Mouse (Mus musculus) forelimb bud, embryonic 11.5 days (tissue): ENCODE results near the gene Gnas.
"Not testable (repeated sequence)": the region's sequence is repeated elsewhere in the genome, so short reads cannot be mapped to it uniquely, and the experiment has no call there.

Experiments
- DNase-seq: peaks from one replicate; pipeline ENCODE4 v3.0.0-alpha.2; 2012; ENCODE audit warnings: low read depth, low spot score

Gnas gene

DNA sequence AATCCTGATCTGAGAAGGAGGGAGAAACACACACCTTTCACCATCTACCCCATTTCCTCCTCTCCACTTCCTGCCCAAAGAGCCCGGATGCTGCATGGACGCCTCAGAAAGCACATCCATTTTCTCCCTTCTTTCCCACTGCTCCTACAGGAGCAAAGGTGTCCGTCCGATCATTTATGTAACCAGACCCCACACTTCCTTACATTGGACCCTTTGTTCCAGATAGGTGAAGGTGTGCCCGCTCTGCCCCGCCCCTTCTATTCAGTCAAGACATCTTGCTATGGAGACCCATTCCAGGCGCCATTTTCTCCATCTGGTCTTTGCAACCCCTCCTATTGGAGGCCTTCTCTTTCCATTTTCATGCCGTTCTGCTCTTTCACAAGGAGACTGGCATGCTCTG, 10.3 kb downstream of the Gnas start:
- DNase-seq: peak; percentile 43

DNA sequence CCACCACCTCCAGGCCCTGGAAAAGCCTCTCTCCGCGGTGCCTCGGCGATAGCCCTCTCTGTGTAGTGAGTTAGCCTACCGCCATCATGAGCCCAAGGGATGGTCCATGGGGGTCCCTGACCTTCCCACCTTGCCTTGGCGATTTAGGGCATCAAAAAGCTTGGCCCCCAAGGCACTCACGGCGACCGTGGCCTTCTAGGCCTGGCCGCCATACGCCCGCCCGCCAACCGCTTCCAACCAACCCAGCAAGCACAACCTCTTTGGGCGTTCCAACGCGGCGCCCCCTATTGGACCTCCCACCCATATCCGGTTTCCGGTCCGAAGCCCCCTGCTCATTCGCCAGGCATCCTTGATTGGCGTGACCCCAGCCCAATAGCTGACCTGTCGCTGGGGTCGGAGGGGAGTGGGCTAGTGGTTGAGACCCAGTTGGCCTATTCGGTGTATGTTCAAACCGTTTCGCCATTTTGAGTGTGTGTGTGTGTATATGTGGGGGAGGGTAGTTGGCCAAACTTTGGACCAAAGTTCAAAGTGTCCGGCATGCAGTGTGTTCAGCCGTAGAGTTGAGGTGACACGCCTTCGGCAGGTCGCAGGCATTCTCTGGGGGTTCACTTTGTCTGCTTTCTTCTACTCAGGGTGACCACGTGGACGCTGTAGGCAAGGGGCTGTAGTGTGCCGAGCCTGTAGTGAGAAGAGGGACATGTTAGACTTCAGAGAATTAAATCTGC, 11.2 kb downstream of the Gnas start:
- DNase-seq: peak; percentile 95

DNA sequence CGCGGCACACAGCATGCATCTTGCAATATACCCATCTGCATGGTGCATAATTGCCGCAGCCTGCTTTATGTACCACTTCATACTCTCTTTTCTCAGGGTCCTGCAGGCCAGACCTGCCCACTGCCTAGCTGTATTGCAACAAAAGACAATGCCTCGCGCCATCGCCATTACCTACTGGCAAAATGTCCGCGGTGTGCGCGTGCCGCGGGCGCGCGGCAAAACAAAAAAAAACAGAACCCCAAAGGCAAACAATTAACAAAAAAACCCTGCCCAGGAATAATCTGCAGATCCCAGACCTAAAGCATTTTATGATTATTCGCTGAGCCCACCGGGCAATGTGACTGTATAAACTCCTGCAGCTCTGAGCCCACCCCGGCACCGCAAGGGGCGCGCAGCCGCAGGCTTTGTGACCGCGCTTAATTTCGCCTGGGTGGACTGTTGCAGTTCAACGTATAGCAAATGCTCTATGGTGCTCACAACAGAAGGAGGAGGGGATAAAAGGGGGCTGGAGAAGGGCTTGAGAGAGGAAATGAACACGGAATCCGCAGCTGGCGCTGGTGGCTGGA, 11.9 kb downstream of the Gnas start:
- DNase-seq: peak; percentile 49

DNA sequence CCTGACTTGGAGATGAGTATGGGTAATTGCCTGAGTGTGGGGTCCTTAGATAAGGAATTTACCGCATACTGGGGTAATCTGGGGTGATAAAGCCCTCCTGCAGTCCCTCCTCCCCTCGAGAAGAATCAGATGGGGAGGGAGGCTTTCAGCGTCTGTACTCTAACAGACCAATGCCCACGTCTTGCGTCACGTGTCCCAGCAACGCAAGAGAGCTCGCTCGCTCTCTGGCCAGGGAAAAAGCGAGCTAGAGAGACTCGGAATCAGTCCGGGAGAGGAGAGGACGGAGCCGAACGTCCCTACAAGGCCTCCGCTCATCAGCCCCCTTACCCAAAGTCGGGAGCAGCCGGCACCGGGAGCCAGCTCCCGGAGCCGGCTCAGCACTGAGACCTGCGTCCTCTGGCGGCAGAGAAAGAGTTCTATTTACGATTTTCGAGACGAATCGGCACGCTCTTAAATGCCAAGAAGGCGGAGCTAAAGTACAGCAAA, 13.0 kb downstream of the Gnas start:
- DNase-seq: peak; percentile 60

DNA sequence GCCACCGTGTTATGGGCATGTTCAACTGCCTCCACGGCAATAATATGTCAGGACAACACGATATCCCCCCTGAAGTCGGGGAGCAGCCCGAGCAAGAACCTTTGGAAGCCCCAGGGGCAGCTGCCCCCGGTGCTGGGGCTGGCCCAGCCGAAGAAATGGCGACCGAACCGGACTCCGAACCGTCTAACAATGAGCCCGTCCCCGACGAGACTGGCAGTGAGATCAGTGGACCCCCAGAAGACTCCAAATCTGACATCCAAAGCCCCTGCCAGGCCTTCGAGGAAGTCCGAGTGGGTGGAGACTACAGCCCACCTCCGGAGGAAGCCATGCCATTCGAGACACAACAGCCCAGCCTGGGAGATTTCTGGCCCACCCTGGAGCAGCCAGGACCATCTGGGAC, 13.7 kb downstream of the Gnas start:
- no peak for DNase-seq

DNA sequence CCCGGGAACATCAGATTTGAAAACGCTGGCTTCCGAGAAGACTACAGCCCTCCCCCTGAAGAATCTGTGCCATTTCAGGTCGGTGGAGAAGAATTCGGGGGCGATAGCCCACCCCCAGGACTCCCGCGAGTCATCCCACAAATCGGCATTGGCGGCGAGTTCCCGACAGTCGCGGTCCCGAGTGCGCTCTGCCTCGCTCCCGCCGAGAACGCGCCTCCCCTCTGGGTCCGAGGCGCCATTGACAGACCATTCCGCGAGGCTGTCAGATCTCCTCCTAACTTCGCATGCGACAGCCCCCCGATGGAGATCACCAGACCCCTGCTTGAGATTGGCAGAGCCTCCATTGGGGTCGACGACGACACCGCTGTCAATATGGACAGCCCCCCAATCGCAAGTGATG, 14.4 kb downstream of the Gnas start:
- no peak for DNase-seq

DNA sequence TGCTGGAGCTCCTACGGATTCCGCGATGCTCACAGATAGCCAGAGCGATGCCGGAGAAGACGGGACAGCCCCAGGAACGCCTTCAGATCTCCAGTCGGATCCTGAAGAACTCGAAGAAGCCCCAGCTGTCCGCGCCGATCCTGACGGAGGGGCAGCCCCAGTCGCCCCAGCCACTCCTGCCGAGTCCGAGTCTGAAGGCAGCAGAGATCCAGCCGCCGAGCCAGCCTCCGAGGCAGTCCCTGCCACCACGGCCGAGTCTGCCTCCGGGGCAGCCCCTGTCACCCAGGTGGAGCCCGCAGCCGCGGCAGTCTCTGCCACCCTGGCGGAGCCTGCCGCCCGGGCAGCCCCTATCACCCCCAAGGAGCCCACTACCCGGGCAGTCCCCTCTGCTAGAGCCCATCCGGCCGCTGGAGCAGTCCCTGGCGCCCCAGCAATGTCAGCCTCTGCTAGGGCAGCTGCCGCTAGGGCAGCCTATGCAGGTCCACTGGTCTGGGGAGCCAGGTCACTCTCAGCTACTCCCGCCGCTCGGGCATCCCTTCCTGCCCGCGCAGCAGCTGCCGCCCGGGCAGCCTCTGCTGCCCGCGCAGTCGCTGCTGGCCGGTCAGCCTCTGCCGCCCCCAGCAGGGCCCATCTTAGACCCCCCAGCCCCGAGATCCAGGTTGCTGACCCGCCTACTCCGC, 15.1 kb downstream of the Gnas start:
- DNase-seq: no peak

DNA sequence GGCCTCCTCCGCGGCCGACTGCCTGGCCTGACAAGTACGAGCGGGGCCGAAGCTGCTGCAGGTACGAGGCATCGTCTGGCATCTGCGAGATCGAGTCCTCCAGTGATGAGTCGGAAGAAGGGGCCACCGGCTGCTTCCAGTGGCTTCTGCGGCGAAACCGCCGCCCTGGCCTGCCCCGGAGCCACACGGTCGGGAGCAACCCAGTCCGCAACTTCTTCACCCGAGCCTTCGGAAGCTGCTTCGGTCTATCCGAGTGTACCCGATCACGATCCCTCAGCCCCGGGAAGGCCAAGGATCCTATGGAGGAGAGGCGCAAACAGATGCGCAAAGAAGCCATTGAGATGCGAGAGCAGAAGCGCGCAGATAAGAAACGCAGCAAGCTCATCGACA, 15.6 kb downstream of the Gnas start:
- DNase-seq: no peak

DNA sequence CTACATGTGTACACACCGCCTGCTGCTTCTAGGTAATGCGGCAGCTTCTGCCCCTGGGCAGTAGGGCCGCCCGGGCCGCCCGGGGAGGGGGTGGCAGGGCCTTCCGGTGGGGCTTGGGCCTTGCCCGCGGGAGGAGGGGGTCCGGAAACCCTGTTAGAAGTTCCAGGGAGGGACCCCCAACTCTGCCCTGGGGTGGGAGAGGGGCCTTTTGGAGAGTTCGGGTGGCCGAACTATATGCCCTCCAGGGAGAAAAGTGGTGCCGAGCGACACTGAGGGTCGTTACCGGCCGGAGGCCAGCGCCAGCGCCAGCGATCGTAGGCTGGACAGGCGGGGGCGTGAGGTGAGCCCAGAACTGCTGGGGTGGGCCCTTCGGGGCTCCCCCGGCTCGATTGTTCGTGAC, 16.1 kb downstream of the Gnas start:
- no peak for DNase-seq

DNA sequence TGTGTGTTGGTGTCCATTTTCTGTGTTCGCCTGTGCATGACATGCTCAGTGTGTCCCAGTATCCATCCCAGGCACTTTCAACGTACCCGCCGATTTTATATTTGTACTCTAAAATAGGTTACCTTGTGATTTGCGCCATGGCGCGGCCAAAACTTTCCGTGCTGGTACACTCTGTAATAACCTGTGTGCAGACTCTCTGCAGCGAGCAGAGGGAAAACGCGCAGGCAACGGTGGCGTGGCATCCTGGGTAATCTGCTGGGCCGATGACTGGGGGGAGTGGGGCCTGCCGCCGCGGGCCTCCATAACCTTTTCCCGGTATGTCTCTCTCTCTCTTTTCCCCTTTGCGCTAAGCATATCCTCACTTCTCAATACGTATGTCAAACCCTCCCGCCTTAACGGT, 16.5 kb downstream of the Gnas start:
- DNase-seq: no peak

DNA sequence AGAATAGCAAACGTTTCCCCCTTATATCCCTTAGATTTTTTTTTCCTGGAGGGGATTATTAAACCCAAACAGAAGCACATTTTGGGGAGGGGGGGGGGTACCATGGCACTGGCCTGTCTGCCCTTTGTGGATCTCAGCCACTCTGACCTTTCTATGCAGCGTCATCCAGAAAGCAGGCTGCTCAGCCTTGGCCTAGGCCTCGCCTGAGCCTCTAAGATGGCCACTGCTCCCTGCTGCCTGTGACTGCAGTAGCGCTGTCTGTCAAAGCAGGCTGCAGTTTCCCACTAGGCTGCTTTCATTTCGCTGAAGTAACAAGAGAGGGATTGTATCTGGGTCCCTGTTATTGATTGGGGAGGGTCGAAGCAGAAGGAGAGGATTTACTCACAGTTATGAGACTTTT, 18.4 kb downstream of the Gnas start:
- DNase-seq: no peak

DNA sequence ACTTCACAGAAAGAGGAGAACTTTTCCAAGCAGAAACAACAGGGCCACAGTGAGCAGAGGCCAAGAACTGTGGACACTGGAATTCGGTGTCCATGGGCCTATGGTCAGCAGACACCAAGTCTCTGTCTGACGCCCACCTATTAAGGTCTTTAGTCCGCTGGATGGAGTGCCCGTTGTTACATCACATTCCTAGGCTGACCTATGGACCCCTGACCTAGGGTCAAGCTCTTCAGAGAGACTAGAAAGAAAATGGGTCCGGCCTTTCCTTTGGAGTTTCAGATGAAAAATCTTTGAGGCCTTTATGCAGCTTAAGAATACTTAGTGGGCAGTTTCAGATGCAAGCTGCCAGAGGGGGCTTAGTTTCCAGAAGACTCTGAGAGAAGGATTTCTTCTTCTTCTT, 21.5 kb downstream of the Gnas start:
- no peak for DNase-seq

DNA sequence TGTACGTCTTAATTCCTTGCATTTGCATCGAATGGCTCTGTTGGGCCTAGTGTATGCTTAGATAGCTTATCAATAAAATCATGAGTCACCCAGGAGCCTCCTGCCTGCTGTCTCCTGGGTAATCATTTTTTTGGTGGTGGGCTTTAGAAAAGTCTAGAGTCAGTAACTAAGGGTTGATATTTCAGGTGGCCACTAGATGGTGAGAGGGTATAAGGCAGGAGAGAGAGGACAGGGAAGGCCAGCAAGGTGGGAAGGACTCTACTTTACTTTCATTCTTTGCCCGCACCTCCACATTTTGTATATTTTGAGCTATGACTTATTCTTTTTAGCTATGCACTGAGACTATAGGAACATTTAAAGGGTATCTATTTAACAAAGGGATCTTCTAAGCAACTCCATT, 23.8 kb downstream of the Gnas start:
- DNase-seq: no peak

DNA sequence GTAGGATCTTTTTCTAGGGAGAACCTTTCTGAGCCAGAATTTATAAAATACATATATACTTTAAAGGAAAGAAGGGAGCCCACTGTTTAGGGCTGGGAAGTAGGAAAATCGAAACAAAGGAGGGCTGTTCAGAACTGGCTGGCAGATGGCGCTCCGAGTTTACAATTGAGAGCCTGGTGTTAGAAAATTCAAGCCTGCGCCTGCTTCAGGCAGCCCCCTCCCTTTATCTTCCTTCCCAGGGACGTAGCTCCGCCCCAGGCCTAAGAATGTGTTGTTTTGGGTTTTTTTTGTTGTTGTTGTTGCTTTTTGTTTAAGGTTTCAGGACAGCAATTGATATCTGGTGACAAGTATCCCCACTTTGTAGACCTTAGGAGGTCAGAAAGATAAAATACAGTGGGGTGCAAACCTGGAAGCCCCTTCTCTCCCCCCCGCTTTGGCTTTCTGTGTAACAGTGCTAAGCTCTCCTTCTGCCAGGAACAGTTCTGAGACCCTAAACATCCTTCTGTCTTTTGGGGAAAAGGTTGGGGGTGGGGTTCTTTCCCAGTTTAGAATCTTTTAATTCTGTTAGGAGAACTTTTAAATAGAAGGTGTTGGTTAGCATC, 26.9 kb downstream of the Gnas start:
- DNase-seq: peak; percentile 81

DNA sequence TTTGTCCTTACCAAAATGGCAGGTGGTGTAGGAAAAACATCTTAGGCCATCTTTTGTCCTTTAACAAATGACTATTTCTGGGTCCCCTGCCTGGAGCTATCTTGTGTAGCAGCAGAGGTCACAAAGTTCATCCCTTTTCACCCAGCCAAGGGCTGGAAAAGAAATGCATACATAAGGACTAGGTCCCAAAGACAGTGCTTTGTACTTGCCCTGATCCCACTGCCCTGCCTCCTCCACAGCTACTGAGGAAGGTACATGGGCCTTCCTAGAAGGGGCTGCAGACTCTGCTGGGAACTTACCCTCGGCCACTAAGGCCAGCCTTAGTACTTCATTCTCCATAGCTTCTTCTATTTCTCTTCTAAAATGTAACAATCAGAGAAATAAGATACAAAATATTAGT, 27.5 kb downstream of the Gnas start:
- DNase-seq: no peak

DNA sequence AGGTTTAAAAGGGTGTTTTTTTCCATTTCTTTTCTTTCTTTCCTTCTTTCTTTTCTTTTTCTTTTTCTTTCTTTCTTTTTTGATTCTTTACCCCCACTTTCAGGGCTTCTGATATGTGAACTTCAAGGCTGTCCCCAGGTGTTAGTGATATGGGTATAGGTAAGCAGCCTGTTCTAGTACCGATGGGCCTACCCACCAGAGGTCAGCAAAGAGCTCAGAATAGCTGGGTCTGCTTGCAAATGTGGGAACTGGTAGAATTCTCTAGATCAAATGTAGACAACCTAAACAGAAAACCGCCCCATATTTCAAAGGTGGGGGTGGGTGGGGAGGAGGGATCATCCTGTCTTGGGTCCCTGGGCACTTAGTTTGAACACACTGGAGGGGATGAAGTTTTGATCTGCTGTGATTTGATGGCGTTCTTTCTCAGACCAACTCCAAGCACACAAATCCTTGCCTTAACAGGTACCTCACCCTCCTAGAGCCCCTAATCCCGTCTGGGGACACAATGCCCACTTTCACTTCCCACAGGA, 28.1 kb downstream of the Gnas start:
- DNase-seq: peak; percentile 82

DNA sequence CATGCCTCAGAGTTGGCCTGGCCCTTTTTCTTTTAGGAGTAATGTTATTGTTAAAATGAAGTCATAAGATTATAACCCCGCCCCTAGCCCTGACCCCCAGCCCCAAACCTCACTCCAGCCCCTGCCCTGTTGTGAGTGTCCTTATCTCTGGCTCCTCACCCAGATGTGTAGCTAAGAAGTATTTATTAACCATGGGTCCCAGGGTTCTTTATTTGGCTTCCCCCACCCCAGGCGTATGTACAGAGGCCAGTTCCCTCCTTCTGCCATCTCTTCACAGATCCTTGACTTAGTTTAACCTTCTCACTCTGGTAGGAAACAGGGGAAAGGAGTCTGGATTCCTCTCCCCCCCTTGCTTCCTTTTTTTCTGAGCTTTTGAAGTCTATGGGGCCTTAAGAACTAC, 28.5 kb downstream of the Gnas start:
- no peak for DNase-seq

DNA sequence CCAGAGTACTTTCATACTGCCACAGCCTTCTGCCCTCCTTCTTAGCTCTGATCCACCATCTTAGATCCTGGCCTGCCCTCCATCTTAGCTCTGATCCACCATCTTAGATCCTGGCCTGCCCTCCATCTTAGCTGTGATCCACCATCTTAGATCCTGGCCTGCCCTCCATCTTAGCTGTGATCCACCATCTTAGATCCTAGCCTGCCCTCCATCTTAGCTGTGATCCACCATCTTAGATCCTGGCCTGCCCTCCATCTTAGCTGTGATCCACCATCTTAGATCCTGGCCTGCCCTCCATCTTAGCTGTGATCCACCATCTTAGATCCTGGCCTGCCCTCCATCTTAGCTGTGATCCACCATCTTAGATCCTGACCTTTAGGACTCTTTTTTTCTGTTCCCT, 31.3 kb downstream of the Gnas start:
- DNase-seq: not testable (repeated sequence)

DNA sequence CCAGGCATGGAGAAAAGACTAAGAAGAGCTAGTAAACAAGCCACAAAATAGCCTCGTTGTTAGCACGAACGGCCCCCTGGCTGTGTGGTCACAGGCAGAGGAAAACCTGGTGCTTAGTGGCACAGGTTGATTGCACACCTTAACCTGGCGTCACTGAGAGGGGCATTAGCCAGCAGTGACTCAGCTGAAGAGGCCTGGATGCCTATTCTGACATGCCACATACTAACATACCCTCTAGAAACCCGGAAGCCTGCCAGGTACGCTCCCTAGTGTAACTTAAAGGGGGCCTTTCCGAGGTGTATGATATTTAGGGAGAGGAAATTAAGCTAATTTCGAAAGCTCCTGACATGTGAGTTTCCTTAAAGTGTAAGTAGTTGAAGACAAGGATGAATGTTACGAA, 32.5 kb downstream of the Gnas start:
- DNase-seq: no peak

DNA sequence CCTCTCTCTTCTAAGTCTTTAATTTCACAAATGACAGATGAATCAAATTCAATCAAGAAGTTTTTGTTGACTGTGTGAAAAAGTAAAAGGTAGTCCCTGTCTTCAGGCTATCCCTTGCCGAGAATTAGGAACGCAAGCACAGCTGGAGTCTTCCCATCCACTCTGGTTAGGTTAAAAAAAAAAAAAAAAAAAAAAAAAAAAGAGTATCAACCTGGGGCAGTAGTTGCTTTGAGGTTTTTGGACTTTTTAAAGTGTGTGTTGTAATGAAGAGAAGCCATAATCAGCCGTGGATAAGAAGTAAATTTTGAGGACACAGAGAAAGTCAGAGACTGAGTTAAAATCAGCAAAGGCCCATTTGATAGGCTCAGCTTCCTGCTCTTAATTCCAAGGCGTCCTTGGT, 41.9 kb downstream of the Gnas start:
- DNase-seq: no peak

DNA sequence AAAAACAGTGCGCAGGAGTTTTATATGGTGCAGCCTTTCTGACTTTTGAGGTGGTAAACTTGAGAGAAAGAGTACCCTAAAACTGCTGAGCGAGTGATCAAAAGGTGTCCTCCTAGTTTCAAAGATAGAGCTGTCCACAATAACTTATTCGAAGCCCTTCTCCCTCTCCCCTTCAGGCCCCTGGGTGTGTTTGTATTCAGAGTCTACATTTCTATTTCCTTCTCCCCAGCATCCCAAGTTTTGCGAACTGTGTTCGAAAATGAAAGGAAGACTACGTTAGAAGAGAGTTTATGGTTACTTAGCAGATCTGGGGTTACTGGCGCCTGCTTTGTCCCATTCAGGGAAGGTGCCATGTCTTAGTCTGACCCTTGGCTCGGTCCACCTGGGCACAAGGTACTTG, 42.4 kb downstream of the Gnas start:
- DNase-seq: no peak

DNA sequence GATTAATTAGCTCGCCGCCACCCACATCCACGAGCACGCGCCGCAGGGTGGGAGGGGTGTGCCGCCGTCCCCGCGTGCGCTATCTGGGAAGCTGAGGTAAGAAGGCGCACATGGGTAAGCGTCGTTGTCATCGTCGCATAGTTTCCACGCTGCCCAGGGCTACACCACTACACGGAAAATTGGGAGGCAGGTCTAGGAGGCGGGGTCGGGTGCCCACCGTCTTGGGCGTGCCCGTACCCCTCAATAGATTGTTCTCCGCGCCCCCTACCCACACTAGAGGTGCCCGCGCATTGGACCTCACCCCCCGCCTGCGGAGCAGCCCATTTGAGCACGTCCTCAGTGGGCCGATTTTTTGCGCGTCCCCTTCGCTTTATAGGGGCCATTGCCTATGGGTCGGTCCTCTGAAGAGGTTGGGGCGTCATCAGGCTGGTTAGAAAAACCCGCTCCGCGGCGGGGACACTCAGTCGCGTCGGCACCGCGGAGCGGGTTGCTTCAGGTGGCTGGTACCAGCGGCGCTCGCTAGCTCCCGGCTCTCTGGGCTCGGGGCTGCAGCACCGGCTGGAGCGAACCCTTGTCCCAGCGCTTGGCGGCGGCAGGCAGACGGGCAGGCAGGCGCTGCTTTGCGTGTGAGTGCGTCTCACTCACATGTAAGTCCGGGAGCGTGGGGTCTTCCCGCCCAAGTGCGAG, 43.3 kb downstream of the Gnas start:
- peak; percentile 77 for DNase-seq
